Mouse (Mus musculus) liver, adult 2 months (tissue): ENCODE measurements at regions not wholly inside any gene's neighbourhood (a gene's known extent, or its start where the extent isn't known, plus 50 kb on each side); places are given as distances from the start of the nearest gene placed in this dataset.

Experiments used
- DNase-seq: peaks from one replicate; pipeline ENCODE4 v3.0.0-alpha.2; 2011; ENCODE audit warnings: low read depth, low spot score; ENCODE audit errors: extremely low read depth
- H3K27ac ChIP-seq: fragments of 200-500 bp; replicated peaks from 2 replicates; pipeline ENCODE4 v1.5.1; 2012; ENCODE audit warnings: low read depth, mild to moderate bottlenecking, control low read depth, inconsistent platforms, low read length; ENCODE audit not compliant: insufficient read depth
- H3K27me3 ChIP-seq: fragments of 200-500 bp; 2 replicates; pipeline ENCODE4 v1.6.1; 2012; ENCODE audit warnings: mild to moderate bottlenecking, moderate library complexity, low read length, inconsistent platforms; ENCODE audit not compliant: control insufficient read depth, insufficient read depth
- H3K36me3 ChIP-seq: fragments of 200-500 bp; 2 replicates; pipeline ENCODE4 v1.6.1; 2012; ENCODE audit warnings: low read length, inconsistent platforms; ENCODE audit not compliant: control insufficient read depth, insufficient read depth
- H3K4me1 ChIP-seq: fragments of 200-500 bp; 2 replicates; pipeline ENCODE4 v1.6.1; 2011; ENCODE audit warnings: low read length; ENCODE audit not compliant: control insufficient read depth, insufficient read depth
- H3K4me3 ChIP-seq: fragments of 200-500 bp; 2 replicates; pipeline ENCODE4 v1.5.1; 2011; ENCODE audit warnings: low read depth, mild to moderate bottlenecking, control low read depth, low read length, moderate library complexity; ENCODE audit not compliant: insufficient read depth
- H3K79me2 ChIP-seq: fragments of 200-500 bp; 2 replicates; pipeline ENCODE4 v1.6.1; 2012; ENCODE audit warnings: inconsistent platforms, mild to moderate bottlenecking, low read length, moderate library complexity; ENCODE audit not compliant: control insufficient read depth, insufficient read depth
- H3K9ac ChIP-seq: fragments of 200-500 bp; 2 replicates; pipeline ENCODE4 v1.6.1; 2012; ENCODE audit warnings: low read depth, mild to moderate bottlenecking, control low read depth, inconsistent platforms, low read length
- CTCF ChIP-seq: fragments of 200-500 bp; IDR thresholded peaks from 2 replicates; pipeline ENCODE4 v1.5.1; 2011; ENCODE audit warnings: low read depth, low read length, control low read depth
- POLR2A ChIP-seq: fragments of 200-500 bp; IDR thresholded peaks from 2 replicates; pipeline ENCODE4 v1.6.1; 2011; ENCODE audit warnings: low read length, control low read depth; ENCODE audit not compliant: insufficient read depth; ENCODE audit errors: extremely low read depth
- WGBS: fragments of 180-500 bp; shearing (Covaris S2); methylation state at CpG from one replicate; pipeline ENCODE4 v1.1.7; 2018; 5-methylcytosine and 5-hydroxymethylcytosine counted together

- DNase-seq = no peak
- Histone ChIP-seq H3K79me2 (no peaks in the 10 kb centered on the region), H3K4me1 (no peaks in the 10 kb centered on the region), H3K9ac (no peak overlapping the region), H3K27ac (no peak overlapping the region), H3K4me3 (no peak overlapping the region), H3K27me3 (no peaks in the 10 kb centered on the region), H3K36me3 (no peaks in the 10 kb centered on the region)
- 93% methylated on average over 2 of the region's 2 CpGs for WGBS
- TF ChIP-seq POLR2A (no peak), CTCF (no peak)
Observed at GRCm38 (mm10) chr10:87752117-87752516, 105.9 kb upstream of the Igf1 start.

GRCm38 (mm10) chr10:87753483-87753882, 104.6 kb upstream of the Igf1 start:
- no peak overlapping the region for H3K9ac ChIP-seq
- H3K27me3 ChIP-seq = no peaks in the 10 kb centered on the region
- H3K27ac ChIP-seq = no peak overlapping the region
- H3K36me3 ChIP-seq = no peaks in the 10 kb centered on the region
- H3K4me1 ChIP-seq = no peaks in the 10 kb centered on the region
- no peak overlapping the region for H3K4me3 ChIP-seq
- H3K79me2 ChIP-seq = no peaks in the 10 kb centered on the region
- TF ChIP-seq CTCF (no peak), POLR2A (no peak)
- WGBS = 31% methylated on average over 1 of the region's 1 CpGs
- peak; percentile 5 for DNase-seq

GRCm38 (mm10) chr10:87761528-87762030, 96.5 kb upstream of the Igf1 start:
- Histone ChIP-seq H3K4me3 (no peak overlapping the region), H3K27me3 (no peaks in the 10 kb centered on the region), H3K9ac (no peak overlapping the region), H3K36me3 (no peaks in the 10 kb centered on the region), H3K27ac (no peak overlapping the region), H3K79me2 (no peaks in the 10 kb centered on the region), H3K4me1 (peaks cover 3% of the 10 kb centered on the region; the same call in 1 of the 2 replicates)
- TF ChIP-seq POLR2A (no peak), CTCF (no peak)
- DNase-seq = no peak
- WGBS = 87% methylated on average over 5 of the region's 5 CpGs

- TF ChIP-seq CTCF (no peak), POLR2A (no peak)
- H3K27ac ChIP-seq = no peak overlapping the region
Observed at GRCm38 (mm10) chr10:87787521-87787920, 70.5 kb upstream of the Igf1 start.

GRCm38 (mm10) chr10:87792346-87792745, 65.7 kb upstream of the Igf1 start:
- Histone ChIP-seq H3K27me3 (no peaks in the 10 kb centered on the region), H3K9ac (no peak overlapping the region), H3K27ac (no peak overlapping the region), H3K4me1 (peaks cover 7% of the 10 kb centered on the region; the same call in 1 of the 2 replicates), H3K36me3 (no peaks in the 10 kb centered on the region), H3K4me3 (no peak overlapping the region), H3K79me2 (no peaks in the 10 kb centered on the region)
- TF ChIP-seq POLR2A (no peak), CTCF (no peak)
- no peak for DNase-seq

More at GRCm38 (mm10) chr10:87787521-87787920, 70.5 kb upstream of the Igf1 start:
- WGBS = 18% methylated on average over 4 of the region's 4 CpGs
- no peak overlapping the region for H3K9ac ChIP-seq
- no peaks in the 10 kb centered on the region for H3K79me2 ChIP-seq
- H3K36me3 ChIP-seq = no peaks in the 10 kb centered on the region
- DNase-seq = peak; percentile 62
- no peak overlapping the region for H3K4me3 ChIP-seq
- H3K4me1 ChIP-seq = no peaks in the 10 kb centered on the region
- no peaks in the 10 kb centered on the region for H3K27me3 ChIP-seq

GRCm38 (mm10) chr10:87803936-87804791, 53.9 kb upstream of the Igf1 start:
- H3K4me3 ChIP-seq = no peak overlapping the region
- 90% methylated on average over 5 of the region's 5 CpGs for WGBS
- TF ChIP-seq POLR2A = no peak
- no peak for TF ChIP-seq CTCF
- no peaks in the 10 kb centered on the region for H3K4me1 ChIP-seq
- no peak overlapping the region for H3K9ac ChIP-seq
- H3K27ac ChIP-seq = no peak overlapping the region
- no peaks in the 10 kb centered on the region for H3K27me3 ChIP-seq
- no peak for DNase-seq
- no peaks in the 10 kb centered on the region for H3K79me2 ChIP-seq
- no peaks in the 10 kb centered on the region for H3K36me3 ChIP-seq
